Mouse (Mus musculus) thymus, adult 2 months (tissue): ENCODE results near the gene Atp13a3. TPM values are rescaled to one million over a fixed set of nuclear protein-coding genes. Genes with fewer than 3 reads are reported as not detected.
A peak's percentile ranks its signal among the peaks of the same experiment; 100 is the strongest.

Experiments used
- DNase-seq: peaks from one replicate; pipeline ENCODE4 v3.0.0; 2021
- H3K27ac ChIP-seq: fragments of 200-500 bp; 2 replicates; pipeline ENCODE4 v1.5.1; 2012; ENCODE audit warnings: low read length, control low read depth; ENCODE audit not compliant: control insufficient read depth, insufficient read depth
- H3K27me3 ChIP-seq: fragments of 200-500 bp; 2 replicates; pipeline ENCODE4 v1.6.1; 2012; ENCODE audit warnings: mild to moderate bottlenecking, low read length, moderate library complexity, mixed read lengths; ENCODE audit not compliant: control insufficient read depth, insufficient read depth
- H3K36me3 ChIP-seq: fragments of 200-500 bp; 2 replicates; pipeline ENCODE4 v1.6.1; 2012; ENCODE audit warnings: mild to moderate bottlenecking, low read length, moderate library complexity; ENCODE audit not compliant: control insufficient read depth, insufficient read depth
- H3K4me1 ChIP-seq: fragments of 200-500 bp; replicated peaks from 2 replicates; pipeline ENCODE4 v1.6.1; 2012; ENCODE audit warnings: low read length; ENCODE audit not compliant: control insufficient read depth, insufficient read depth
- H3K4me3 ChIP-seq: fragments of 200-500 bp; 2 replicates; pipeline ENCODE4 v1.5.1; 2012; ENCODE audit warnings: mild to moderate bottlenecking, low read length, control low read depth, moderate library complexity; ENCODE audit not compliant: control insufficient read depth, insufficient read depth
- CTCF ChIP-seq: fragments of 200-500 bp; IDR thresholded peaks from 2 replicates; pipeline ENCODE4 v1.5.1; 2012; ENCODE audit warnings: mild to moderate bottlenecking, control low read depth, low read length, moderate library complexity, borderline replicate concordance; ENCODE audit not compliant: control insufficient read depth, poor library complexity, insufficient read depth; ENCODE audit errors: extremely low read depth
- POLR2A ChIP-seq: fragments of 200-500 bp; IDR thresholded peaks from 2 replicates; pipeline ENCODE4 v1.6.1; 2012; ENCODE audit warnings: mild to moderate bottlenecking, low read length, control low read depth, moderate library complexity; ENCODE audit not compliant: control insufficient read depth, poor library complexity, insufficient read depth; ENCODE audit errors: extremely low read depth
- WGBS: fragments of 180-500 bp; shearing (Covaris S2); methylation state at CpG from one replicate; pipeline ENCODE4 v1.1.7; 2018; 5-methylcytosine and 5-hydroxymethylcytosine counted together
- polyA plus RNA-seq: library from polyadenylated mRNA; depleted of rRNA; stranded (reverse); fragments of >200 nt; gene quantifications from 2 replicates; pipeline ENCODE4 v1.2.3, GENCODE M21; 2012

Atp13a3 gene
- polyA plus RNA-seq, 1 experiment: 68.1 TPM

DNA sequence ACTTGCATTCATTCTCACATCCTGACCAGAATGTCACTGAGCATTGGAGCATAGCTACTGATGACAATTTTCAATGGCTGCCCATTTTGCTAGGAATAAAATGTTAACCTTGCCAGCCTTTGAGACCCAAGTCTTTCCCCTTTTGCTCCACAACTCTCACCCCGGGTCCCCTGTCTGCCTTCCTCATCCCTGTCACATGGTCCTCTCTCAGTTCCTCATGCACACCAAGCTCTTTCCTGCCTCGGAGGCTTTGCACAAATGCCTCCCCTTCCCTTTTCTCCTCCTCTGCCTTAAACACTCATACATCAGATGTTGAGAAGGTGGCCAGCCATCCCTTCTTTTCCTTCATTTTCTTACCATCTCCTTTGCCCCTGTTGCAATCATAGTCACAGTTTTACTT, 10.6 kb downstream of the Atp13a3 start:
- Histone ChIP-seq H3K27ac (no peak overlapping the region), H3K4me3 (no peak overlapping the region), H3K27me3 (no peaks in the 10 kb centered on the region), H3K4me1 (peaks cover 26% of the 10 kb centered on the region), H3K36me3 (no peaks in the 10 kb centered on the region)
- TF ChIP-seq CTCF: no peak
- TF ChIP-seq POLR2A: no peak
- 34% methylated on average over 2 of the region's 2 CpGs for WGBS
- DNase-seq: no peak

DNA sequence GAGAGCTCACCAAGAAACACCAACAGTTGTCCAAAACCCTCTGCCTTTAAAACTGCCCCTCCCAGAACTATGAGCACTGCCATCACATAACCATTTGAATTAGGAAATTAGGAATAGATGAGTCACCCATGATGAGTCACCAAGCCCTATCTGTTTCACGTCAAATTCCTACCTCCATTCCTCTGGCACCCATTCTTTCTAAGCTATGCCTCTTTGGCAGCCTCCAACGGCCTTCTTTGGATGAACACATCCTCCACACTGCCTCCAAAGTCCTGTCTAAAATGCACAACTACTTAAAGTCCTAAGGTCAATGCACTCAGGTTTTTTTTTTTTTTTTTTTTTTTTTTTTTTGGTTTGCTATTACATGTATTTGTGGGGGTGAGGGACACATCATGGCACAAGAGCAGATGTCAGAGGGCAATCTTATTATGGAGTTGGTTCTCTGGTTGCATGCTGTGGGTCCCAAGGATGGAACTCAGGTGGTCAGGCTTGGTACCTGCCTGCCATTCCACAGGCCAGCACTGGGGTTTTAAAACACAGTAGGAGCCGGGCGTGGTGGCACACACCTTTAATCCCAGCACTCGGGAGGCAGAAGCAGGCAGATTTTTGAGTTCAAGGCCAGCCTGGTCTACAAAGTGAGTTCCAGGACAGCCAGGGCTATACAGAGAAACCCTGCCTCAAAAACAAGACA, 15.0 kb downstream of the Atp13a3 start:
- DNase-seq: no peak
- peak overlapping the region; percentile 95 for H3K27ac ChIP-seq
- H3K4me3 ChIP-seq: no peak overlapping the region
- H3K36me3 ChIP-seq: no peaks in the 10 kb centered on the region; the same call in 1 of the 2 replicates
- TF ChIP-seq POLR2A: no peak
- no peak for TF ChIP-seq CTCF
- WGBS: 87% methylated on average over 5 of the region's 5 CpGs
- peaks cover 20% of the 10 kb centered on the region for H3K4me1 ChIP-seq
- H3K27me3 ChIP-seq: no peaks in the 10 kb centered on the region

DNA sequence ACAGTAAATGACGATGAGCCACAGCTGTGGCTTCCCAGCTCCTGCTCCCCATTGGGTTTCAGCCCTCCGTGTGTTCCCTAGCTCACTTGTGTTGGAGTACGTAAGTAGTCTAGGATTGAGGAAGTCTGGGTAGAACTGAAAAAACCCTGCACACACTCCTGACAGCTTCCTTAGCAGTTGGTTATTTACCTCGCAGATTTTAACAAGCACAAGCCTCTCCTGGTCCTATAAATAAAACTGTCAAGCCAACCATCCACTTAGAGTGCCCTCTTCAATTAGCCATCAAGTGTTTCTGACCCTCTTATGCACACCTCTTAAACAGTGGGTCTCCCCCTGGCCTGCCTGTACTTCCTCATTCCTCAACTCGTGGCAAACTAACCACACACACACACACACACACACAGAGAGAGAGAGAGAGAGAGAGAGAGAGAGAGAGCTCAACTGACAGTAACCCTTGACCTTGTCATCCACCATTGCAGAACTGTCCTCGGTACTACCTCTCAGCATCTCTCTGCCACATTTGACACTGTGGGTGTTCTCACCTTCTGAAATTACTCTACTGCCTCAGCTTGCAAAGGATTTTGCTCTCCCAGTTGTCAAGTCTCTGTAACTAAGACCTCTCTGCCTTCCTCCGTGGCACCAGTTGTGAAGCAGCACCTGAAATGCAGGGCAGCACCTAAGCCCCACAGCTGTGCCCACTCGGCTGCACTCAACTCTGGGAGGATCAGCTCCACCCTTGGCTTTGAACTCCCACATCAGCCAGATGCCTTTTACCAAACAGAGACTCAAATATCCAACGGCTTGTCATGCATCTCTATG, 15.7 kb downstream of the Atp13a3 start:
- Histone ChIP-seq H3K27me3 (no peaks in the 10 kb centered on the region), H3K36me3 (no peaks in the 10 kb centered on the region; the same call in 1 of the 2 replicates), H3K27ac (peak overlapping the region; percentile 95), H3K4me1 (peaks cover 21% of the 10 kb centered on the region), H3K4me3 (0 out of 2 replicates have a peak overlapping the region, but pooled peaks have one; percentile 68)
- 10% methylated on average over 9 of the region's 9 CpGs for WGBS
- DNase-seq: peak; percentile 59
- no peak for TF ChIP-seq CTCF

DNA sequence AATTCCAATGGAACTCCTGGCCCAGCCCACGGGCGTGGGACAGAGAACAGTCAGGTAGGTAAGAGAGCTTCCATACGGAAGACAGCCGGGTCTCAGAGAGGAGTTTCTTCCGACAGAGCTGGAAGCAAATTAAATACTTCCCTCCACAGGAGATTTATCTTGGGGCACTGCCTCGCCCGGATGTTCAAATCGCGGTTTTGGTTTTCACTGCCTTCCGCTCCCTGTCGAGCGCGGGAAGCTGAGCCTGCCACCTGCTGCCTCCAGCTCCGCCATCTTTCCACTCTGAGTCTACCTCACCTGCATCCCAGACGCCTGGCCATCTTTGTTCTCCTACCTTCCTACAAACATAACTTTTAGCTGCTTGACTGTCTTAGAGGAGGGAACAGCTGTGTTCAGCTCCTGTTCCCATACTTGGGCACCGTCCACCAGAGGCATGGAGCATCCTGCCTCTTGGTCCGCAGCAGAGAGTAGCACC, 16.5 kb downstream of the Atp13a3 start:
- peak overlapping the region; percentile 95 for H3K27ac ChIP-seq
- H3K27me3 ChIP-seq: no peaks in the 10 kb centered on the region
- peaks cover 23% of the 10 kb centered on the region for H3K4me1 ChIP-seq
- peak; percentile 83 for DNase-seq
- H3K4me3 ChIP-seq: peak overlapping the region; percentile 68
- no peak for TF ChIP-seq POLR2A
- TF ChIP-seq CTCF: no peak
- H3K36me3 ChIP-seq: no peaks in the 10 kb centered on the region; the same call in 1 of the 2 replicates
- WGBS: 5% methylated on average over 17 of the region's 17 CpGs

DNA sequence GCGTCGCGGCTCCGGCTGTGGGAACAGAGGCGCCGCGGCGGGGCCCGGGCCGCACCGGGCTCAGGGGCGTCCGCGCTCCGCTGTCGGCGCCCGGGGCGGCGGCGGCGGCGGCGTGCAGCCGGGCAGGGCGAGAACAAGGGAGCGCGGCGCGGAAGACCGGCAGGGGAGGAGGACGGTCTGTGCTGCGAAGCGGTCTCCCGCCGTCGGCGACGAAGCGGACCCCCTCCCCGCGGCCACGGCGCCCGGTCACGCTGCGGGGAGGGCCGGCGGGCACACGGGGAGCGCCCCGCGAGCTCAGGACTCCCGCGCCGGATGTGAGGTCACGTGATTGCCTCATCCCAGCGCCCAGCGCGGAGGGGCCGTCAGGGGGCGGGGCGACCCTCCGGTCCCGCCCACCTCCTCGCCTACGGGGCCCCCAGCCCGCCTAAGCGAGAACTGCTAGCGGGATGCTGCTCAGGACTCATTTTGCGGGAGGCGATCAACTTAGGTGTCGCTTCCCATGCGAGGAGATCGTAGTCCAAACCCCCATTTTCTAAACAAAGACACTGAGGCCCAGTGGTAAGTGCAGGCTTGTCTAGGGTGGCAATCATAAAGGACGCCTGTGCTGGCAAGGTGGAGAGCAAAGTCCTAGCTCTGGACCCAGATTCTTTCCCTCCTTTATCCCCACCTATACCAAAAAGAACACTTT, 17.1 kb downstream of the Atp13a3 start:
- Histone ChIP-seq H3K27ac (peak overlapping the region; percentile 95), H3K36me3 (no peaks in the 10 kb centered on the region; the same call in 1 of the 2 replicates), H3K27me3 (no peaks in the 10 kb centered on the region), H3K4me3 (peak overlapping the region; percentile 68), H3K4me1 (peaks cover 23% of the 10 kb centered on the region)
- WGBS: under 1% methylated on average over 75 of the region's 76 CpGs
- DNase-seq: peak; percentile 95
- TF ChIP-seq POLR2A: peak; percentile 89
- no peak for TF ChIP-seq CTCF

DNA sequence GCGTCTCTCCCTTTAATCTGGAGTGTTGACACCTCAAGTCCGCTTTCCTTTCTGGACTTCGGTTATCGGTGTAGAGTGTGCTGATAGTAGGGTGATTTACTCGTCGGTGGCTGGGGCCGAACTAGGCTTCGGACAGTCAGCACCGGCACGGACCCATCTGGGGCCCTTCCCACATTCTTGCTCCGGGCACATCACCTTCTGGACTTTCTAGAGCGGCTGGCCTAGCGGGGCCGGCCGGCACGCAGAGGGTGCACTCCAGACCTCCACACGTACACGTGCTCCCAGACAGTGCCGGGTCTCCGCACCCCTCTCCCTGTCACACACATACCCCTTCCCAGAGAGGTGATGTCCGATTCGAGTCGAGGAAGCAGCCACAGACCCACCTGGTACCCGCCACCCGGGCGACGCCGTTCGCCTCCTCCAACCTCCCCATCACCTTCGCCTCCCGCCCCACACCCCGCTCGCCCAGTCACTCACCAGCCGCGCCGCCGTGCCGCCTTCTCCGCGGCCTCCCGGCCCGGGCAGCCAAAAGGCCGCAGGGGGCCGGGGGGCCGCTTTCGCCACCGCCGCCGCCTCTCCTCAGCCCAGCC, 17.8 kb downstream of the Atp13a3 start:
- 1% methylated on average over 49 of the region's 49 CpGs for WGBS
- Histone ChIP-seq H3K4me3 (peak overlapping the region; percentile 68), H3K27ac (peak overlapping the region; percentile 36), H3K27me3 (no peaks in the 10 kb centered on the region), H3K4me1 (peaks cover 23% of the 10 kb centered on the region), H3K36me3 (no peaks in the 10 kb centered on the region; the same call in 1 of the 2 replicates)
- TF ChIP-seq CTCF (no peak), POLR2A (no peak)
- peak; percentile 39 for DNase-seq
